Mouse (Mus musculus): ENCODE data around the gene Sgcg.

GRCm38 (mm10) chr14:61258352-61258751 lies at the start of gene Sgcg:
- TF ChIP-seq CTCF (conservative IDR thresholded peaks at IDR 0.05; ENCODE audit: low read length) (no peak), POU5F1 (IDR thresholded peaks at IDR 0.05; ENCODE audit: borderline replicate concordance, low read length) (no peak), NANOG (IDR thresholded peaks at IDR 0.05; ENCODE audit: borderline replicate concordance, low read length) (no peak)
